Mouse (Mus musculus): ENCODE measurements around the gene Ctdspl. TPM values are rescaled to one million over a fixed set of nuclear protein-coding genes. Genes with fewer than 3 reads are reported as not detected.

The Ctdspl gene
- polyA plus RNA-seq, 1 experiment from 2014 or later: 2.5 TPM

DNA sequence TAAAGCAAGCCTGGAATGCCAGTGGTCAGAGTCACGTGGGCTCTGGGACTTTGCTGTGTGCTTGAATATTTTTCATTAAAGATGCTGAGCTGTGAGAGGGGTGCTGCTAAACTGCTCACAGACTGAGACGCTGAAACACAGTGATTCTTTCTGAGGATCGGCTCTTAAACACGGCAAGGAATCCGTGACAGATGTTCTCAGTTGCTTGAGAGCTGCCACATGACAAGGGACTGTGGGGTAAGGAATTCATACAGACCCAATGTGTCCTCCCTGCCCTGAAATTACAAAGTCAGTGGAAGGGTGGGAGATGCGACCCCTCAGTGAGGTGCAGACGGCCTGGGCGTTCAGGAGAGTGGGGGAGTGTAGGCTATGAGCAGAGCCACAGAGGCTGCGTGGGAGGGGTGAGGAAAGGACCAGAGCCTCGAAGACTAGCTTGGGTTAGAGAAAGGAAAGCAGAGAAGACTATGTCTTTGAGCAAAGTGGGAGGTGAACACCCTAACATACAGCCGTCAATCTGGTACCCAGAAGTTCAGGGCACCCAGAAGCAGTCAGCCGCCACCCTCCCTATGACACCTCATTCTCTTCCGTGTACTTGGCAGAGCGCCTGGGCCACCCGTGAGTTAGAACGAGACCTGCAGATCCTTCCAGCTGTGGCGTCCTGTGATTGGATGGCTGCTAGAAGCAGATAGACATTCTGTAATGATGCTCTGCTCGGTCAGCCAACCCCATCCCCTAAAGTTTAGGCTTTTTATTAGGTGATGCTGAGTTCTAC, 38.2 kb downstream of the Ctdspl start:
- H3K4me2 ChIP-seq: no peak overlapping the region
- H3K27me3 ChIP-seq: no peaks in the 10 kb centered on the region
- H3K4me1 ChIP-seq (replicated peaks): peaks cover 18% of the 10 kb centered on the region; the same call in 1 of the 2 replicates
- no peak overlapping the region for H3K9ac ChIP-seq
- no peak overlapping the region for H3K4me3 ChIP-seq (replicated peaks)
- H3K27ac ChIP-seq (replicated peaks): no peak overlapping the region
- H3K9me3 ChIP-seq (replicated peaks): no peaks in the 10 kb centered on the region
- 67% methylated on average over 18 of the region's 18 CpGs for WGBS (ENCODE audit: insufficient replicate concordance)
- no peak for ATAC-seq (ENCODE audit: insufficient read depth)
- H3K36me3 ChIP-seq (replicated peaks): 0 out of 2 replicates have a peak, but pooled peaks cover 5% of the 10 kb centered on the region

DNA sequence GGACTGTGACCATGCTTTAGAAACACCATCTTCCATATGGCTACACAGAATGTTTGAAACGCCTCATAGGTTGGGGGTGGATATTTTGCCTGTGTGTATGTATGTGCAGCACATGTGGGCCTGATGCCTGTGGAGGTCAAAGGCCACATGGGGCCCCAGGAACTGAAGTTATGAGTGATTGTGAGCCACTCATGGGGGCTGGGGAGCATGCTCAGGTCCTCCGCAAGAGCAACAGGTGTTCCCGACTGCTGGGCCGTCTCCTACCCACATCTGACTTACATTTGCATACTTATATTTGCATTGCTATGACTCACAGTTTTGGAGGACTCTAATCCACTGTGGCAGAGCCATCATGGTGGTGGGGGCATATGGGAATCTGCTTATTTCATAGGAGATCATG, 43.6 kb downstream of the Ctdspl start:
- Histone ChIP-seq H3K4me1 (replicated peaks) (peaks cover 16% of the 10 kb centered on the region), H3K9me3 (replicated peaks) (no peaks in the 10 kb centered on the region), H3K36me3 (replicated peaks) (0 out of 2 replicates have a peak, but pooled peaks cover 5% of the 10 kb centered on the region), H3K4me3 (replicated peaks) (no peak overlapping the region), H3K27ac (replicated peaks) (no peak overlapping the region), H3K27me3 (no peaks in the 10 kb centered on the region), H3K4me2 (no peak overlapping the region), H3K9ac (no peak overlapping the region)
- 80% methylated on average over 4 of the region's 4 CpGs for WGBS (ENCODE audit: insufficient replicate concordance)
- no peak for ATAC-seq (ENCODE audit: insufficient read depth)

DNA sequence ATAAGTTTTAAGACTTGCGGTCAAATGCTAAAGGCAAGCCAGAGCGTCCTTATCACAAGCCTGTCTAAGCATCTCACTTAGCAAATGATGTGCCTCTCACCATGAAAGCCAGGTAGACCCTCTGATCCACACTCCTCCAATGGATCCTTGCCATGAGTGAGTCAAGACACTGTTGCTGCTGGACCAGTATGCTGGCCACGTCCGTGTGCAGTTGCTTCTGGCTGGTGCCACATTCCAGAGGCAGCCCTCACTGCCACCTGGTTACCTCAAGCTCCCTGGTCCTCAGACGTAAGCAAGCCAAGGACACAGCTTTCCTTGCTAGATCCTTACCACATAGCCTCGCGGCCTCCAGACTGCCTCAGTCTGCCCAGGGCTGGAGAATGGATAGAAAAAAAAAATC, 46.8 kb downstream of the Ctdspl start:
- H3K9ac ChIP-seq: no peak overlapping the region
- WGBS (ENCODE audit: insufficient replicate concordance): 76% methylated on average over 7 of the region's 7 CpGs
- no peak for ATAC-seq (ENCODE audit: insufficient read depth)

DNA sequence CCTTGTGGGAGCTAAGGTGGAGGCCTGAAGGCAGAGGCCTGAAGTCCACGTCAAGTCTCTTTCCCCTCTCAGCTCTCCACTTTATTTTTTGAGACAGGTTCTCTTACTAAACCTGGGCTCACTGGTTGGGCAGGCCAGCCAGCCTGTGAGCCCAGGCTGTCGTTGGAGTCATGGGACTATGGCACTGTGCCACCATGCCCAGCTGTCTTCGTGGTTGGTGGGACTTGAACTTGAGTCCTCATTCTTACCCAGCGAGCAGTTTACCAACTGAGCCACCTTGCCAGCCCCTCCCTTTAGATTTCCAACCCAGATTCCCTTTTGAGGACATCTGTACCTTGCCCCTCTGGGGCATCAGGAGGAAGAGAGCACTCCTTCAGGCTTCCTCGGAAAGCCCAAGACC, 47.3 kb downstream of the Ctdspl start:
- Histone ChIP-seq H3K4me2 (no peak overlapping the region), H3K4me1 (replicated peaks) (peaks cover 16% of the 10 kb centered on the region), H3K27me3 (no peaks in the 10 kb centered on the region), H3K9me3 (replicated peaks) (no peaks in the 10 kb centered on the region), H3K27ac (replicated peaks) (no peak overlapping the region), H3K9ac (no peak overlapping the region), H3K36me3 (replicated peaks) (0 out of 2 replicates have a peak, but pooled peaks cover 3% of the 10 kb centered on the region), H3K4me3 (replicated peaks) (no peak overlapping the region)
- WGBS (ENCODE audit: insufficient replicate concordance): 58% methylated on average over 5 of the region's 5 CpGs
- no peak for ATAC-seq (ENCODE audit: insufficient read depth)

More for the DNA sequence above, 46.8 kb downstream of the Ctdspl start:
- 0 out of 2 replicates have a peak, but pooled peaks cover 3% of the 10 kb centered on the region for H3K36me3 ChIP-seq (replicated peaks)
- H3K4me2 ChIP-seq: no peak overlapping the region
- no peak overlapping the region for H3K4me3 ChIP-seq (replicated peaks)
- H3K27ac ChIP-seq (replicated peaks): no peak overlapping the region
- peaks cover 16% of the 10 kb centered on the region for H3K4me1 ChIP-seq (replicated peaks)
- no peaks in the 10 kb centered on the region for H3K9me3 ChIP-seq (replicated peaks)
- H3K27me3 ChIP-seq: no peaks in the 10 kb centered on the region

DNA sequence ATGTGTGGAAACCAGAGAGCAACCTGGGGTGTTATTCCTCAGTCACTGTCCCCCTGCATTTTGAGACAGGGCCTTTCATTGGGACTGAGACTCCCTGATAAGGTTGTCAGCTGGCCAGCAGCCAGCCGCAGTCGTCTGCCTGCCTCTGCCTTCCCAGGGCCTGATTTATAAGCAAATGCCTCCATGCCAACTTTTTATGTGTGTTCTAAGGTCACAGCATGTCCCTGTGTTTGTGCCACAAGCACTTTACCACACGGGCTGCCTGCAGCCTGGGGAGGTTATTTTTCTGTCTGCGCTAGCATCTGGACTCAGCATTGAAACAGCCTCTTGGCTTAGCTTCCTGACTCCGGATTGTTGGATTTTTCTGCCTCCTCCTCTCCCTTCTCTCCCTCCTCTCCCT, 47.9 kb downstream of the Ctdspl start:
- peaks cover 15% of the 10 kb centered on the region for H3K4me1 ChIP-seq (replicated peaks)
- H3K27ac ChIP-seq (replicated peaks): no peak overlapping the region
- H3K9ac ChIP-seq: no peak overlapping the region
- H3K4me3 ChIP-seq (replicated peaks): no peak overlapping the region
- no peak for ATAC-seq (ENCODE audit: insufficient read depth)
- 0 out of 2 replicates have a peak, but pooled peaks cover 3% of the 10 kb centered on the region for H3K36me3 ChIP-seq (replicated peaks)
- H3K9me3 ChIP-seq (replicated peaks): no peaks in the 10 kb centered on the region
- H3K4me2 ChIP-seq: no peak overlapping the region
- H3K27me3 ChIP-seq: no peaks in the 10 kb centered on the region
- 49% methylated on average over 5 of the region's 5 CpGs for WGBS (ENCODE audit: insufficient replicate concordance)

DNA sequence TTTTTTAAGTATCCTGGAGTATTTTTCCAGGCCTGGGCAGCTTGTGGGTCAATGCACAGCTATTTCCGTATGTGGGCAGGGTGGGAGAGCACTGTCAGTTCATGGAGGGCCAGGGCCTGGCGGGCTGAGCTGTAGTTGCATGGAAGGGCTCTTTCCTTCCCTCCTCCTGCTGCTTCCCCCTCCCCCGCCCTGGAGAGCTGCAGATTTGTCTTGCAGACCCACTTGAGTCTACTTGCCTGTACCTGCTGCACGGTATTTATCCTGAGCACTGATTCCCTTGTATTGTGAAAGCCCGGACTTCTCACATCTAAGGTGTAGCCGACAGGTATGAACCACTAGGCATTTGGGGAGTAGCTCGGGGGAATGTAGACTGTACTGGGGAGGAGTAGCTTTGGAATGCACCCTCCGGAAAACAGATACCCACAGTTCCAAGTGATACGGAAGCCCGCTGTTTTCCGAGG, 49.0 kb downstream of the Ctdspl start:
- no peak for ATAC-seq (ENCODE audit: insufficient read depth)
- Histone ChIP-seq H3K27ac (replicated peaks) (no peak overlapping the region), H3K9me3 (replicated peaks) (no peaks in the 10 kb centered on the region)

DNA sequence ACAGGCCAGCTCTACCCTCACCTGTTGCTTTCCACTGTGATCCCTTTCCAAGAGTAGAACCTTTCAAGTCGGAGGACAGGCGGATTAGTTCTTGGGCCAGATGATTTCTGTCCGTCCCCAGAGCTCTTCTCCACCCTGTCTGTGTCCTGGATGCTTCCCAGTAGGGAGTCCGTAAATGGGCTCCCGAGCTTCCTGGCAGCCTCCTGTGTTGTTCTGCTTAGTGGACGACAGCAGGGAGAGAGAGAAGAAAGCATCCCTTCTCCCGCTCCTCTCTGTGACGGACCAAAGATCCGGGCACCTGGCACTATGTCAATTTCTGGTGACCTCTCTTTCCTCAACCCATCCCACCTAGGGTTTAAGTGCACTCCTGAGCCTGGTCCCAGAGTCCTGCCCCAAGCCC, 49.5 kb downstream of the Ctdspl start:
- Histone ChIP-seq H3K9ac (no peak overlapping the region), H3K4me1 (replicated peaks) (peaks cover 21% of the 10 kb centered on the region), H3K36me3 (replicated peaks) (0 out of 2 replicates have a peak, but pooled peaks cover 3% of the 10 kb centered on the region), H3K9me3 (replicated peaks) (no peaks in the 10 kb centered on the region), H3K27ac (replicated peaks) (no peak overlapping the region), H3K4me2 (no peak overlapping the region), H3K4me3 (replicated peaks) (no peak overlapping the region), H3K27me3 (no peaks in the 10 kb centered on the region)
- ATAC-seq (ENCODE audit: insufficient read depth): no peak
- WGBS (ENCODE audit: insufficient replicate concordance): 72% methylated on average over 9 of the region's 9 CpGs

More for the DNA sequence above, 49.0 kb downstream of the Ctdspl start:
- Histone ChIP-seq H3K4me3 (replicated peaks) (no peak overlapping the region), H3K4me1 (replicated peaks) (peaks cover 16% of the 10 kb centered on the region), H3K36me3 (replicated peaks) (0 out of 2 replicates have a peak, but pooled peaks cover 3% of the 10 kb centered on the region), H3K4me2 (no peak overlapping the region), H3K27me3 (no peaks in the 10 kb centered on the region), H3K9ac (no peak overlapping the region)
- WGBS (ENCODE audit: insufficient replicate concordance): 66% methylated on average over 11 of the region's 11 CpGs

DNA sequence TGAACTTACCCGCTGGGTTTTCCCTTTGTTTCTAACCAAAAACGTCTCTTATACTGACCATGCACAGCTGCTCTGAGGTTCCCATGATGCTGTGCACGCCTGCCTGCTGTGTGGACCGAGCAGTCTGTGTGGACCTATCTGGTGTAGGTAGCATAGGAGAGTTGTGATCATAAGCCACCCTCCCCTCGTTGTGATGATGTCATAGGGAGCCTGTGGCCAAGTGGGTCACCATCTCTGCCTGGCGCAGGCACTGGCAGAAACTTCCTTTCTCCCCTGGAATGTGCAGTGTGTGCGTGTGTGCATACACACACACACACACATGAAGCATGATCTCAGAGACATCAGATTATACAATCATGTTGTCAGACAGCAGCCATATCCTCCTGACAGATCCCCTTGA, 50.3 kb downstream of the Ctdspl start:
- no peak overlapping the region for H3K9ac ChIP-seq
- H3K4me3 ChIP-seq (replicated peaks): no peak overlapping the region
- peaks cover 21% of the 10 kb centered on the region for H3K4me1 ChIP-seq (replicated peaks)
- no peak for ATAC-seq (ENCODE audit: insufficient read depth)
- H3K36me3 ChIP-seq (replicated peaks): 0 out of 2 replicates have a peak, but pooled peaks cover 3% of the 10 kb centered on the region
- no peaks in the 10 kb centered on the region for H3K9me3 ChIP-seq (replicated peaks)
- H3K27me3 ChIP-seq: no peaks in the 10 kb centered on the region
- H3K4me2 ChIP-seq: no peak overlapping the region
- 76% methylated on average over 7 of the region's 7 CpGs for WGBS (ENCODE audit: insufficient replicate concordance)
- H3K27ac ChIP-seq (replicated peaks): no peak overlapping the region

DNA sequence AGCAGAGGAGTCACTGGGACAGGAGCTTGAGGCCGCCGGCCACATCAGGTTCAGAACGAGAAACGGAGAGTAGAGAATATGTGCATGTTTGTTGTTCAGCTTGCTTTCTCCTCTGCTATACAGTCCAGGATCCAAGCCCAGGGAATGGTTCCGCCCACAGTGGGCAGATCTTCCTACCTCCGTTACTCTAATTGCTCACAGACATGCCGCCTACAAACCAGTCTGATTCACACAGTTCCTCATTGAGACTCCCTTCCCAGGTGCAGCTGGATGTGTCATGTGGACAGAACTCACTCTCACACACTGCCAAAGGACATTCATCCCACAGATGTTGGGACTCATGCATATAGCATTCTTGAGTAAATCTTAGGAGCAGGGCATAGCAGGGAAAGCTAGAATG, 51.2 kb downstream of the Ctdspl start:
- H3K4me2 ChIP-seq: no peak overlapping the region
- H3K9me3 ChIP-seq (replicated peaks): no peaks in the 10 kb centered on the region
- no peaks in the 10 kb centered on the region for H3K27me3 ChIP-seq
- no peak for ATAC-seq (ENCODE audit: insufficient read depth)
- peaks cover 21% of the 10 kb centered on the region for H3K4me1 ChIP-seq (replicated peaks)
- H3K9ac ChIP-seq: no peak overlapping the region
- WGBS (ENCODE audit: insufficient replicate concordance): 83% methylated on average over 7 of the region's 7 CpGs
- no peak overlapping the region for H3K27ac ChIP-seq (replicated peaks)
- 0 out of 2 replicates have a peak, but pooled peaks cover 3% of the 10 kb centered on the region for H3K36me3 ChIP-seq (replicated peaks)
- H3K4me3 ChIP-seq (replicated peaks): no peak overlapping the region

DNA sequence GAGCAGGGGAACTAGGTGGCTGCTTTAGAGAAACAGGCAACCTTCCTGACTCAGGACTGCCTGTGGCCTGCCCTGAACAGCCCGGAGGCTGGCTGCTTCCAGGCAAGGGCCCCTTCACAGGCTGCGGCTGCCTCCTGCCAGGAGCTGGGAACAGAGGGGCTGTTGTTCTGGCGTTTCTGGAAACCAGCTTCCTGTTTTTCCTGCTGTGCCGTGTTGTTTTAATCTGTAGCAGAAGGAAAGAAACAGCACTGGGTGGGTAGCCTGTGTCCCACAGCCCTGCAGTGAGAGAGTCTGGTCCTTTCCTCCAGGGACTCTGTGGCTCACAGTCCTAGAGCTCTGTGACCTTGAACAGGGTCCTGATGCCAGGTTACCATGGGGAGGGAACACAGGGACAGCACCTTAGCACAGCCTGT, 54.2 kb downstream of the Ctdspl start:
- no peak overlapping the region for H3K4me3 ChIP-seq (replicated peaks)
- no peaks in the 10 kb centered on the region for H3K27me3 ChIP-seq
- 0 out of 2 replicates have a peak overlapping the region, but pooled peaks have one; percentile 38 for H3K27ac ChIP-seq (replicated peaks)
- H3K36me3 ChIP-seq (replicated peaks): 0 out of 2 replicates have a peak, but pooled peaks cover 3% of the 10 kb centered on the region
- ATAC-seq (ENCODE audit: insufficient read depth): no peak
- H3K9ac ChIP-seq: no peak overlapping the region
- WGBS (ENCODE audit: insufficient replicate concordance): 47% methylated on average over 4 of the region's 4 CpGs
- no peaks in the 10 kb centered on the region for H3K9me3 ChIP-seq (replicated peaks)
- H3K4me1 ChIP-seq (replicated peaks): peaks cover 16% of the 10 kb centered on the region
- no peak overlapping the region for H3K4me2 ChIP-seq

DNA sequence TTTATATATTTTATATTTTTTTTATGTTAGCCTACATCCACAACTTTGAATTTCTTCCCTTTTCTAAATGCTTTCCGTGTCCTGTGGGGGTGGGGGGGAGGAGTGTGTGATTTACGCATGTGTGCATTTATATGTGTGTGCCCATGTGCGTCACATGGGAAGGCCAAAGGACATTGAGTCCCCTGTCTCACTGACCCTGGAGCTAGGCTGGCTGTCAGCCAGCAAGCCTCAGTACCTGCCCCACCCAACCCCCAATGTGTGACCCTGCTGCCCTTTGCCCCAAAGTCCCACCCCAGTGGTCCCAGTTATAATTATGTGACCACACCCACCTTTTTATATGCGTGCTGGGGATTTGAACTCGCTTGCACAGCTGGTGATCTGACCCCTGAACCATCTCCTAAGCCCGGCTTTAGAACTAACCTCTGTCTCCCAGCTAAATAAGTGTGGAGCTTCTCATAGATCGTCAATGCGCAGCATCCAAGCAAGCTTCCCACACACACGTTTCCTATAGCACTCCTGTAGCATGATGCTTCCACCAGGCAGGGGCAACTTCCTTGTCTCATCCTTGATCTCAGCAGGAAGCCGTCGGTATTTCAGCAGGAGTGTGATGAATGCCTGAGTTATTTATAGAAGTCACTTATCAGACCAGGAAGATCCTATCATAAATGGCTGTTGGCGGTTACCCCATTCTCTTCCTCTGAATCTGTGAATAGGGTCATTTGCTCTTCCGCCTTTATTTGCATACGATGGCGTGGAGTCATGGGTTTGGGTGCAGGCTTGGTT, 58.6 kb downstream of the Ctdspl start:
- WGBS (ENCODE audit: insufficient replicate concordance): 47% methylated on average over 15 of the region's 15 CpGs
- Histone ChIP-seq H3K27me3 (no peaks in the 10 kb centered on the region), H3K4me2 (no peak overlapping the region), H3K4me1 (replicated peaks) (peaks cover 21% of the 10 kb centered on the region), H3K9ac (no peak overlapping the region), H3K4me3 (replicated peaks) (no peak overlapping the region), H3K27ac (replicated peaks) (no peak overlapping the region), H3K9me3 (replicated peaks) (no peaks in the 10 kb centered on the region), H3K36me3 (replicated peaks) (no peaks in the 10 kb centered on the region)
- no peak for ATAC-seq (ENCODE audit: insufficient read depth)
